Mouse (Mus musculus): ENCODE data around the gene Klhl31.

- TF ChIP-seq POLR2A (IDR thresholded peaks at IDR 0.05; ENCODE audit: borderline replicate concordance, control insufficient read depth, low read depth, low read length): no peak
- TF ChIP-seq CTCF (IDR thresholded peaks at IDR 0.05; ENCODE audit: control insufficient read depth, insufficient read depth, low read length): no peak
These were observed 67.8 kb downstream of the Klhl31 start for GRCm38 (mm10) chr9:77704108-77704507.
